Mouse (Mus musculus): ENCODE measurements around the gene Hspa1b.
"Not testable (repeated sequence)": the region's sequence is repeated elsewhere in the genome, so short reads cannot be mapped to it uniquely, and the experiment has no call there.

DNA sequence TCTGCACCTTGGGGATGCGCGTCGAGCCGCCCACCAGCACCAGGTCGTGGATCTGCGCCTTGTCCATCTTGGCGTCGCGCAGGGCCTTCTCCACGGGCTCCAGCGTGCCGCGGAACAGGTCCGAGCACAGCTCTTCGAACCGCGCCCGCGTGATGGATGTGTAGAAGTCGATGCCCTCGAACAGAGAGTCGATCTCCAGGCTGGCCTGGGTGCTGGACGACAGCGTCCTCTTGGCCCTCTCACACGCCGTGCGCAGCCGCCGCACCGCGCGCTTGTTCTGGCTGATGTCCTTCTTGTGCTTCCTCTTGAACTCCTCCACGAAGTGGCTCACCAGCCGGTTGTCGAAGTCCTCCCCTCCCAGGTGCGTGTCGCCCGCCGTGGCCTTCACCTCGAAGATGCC, 1.1 kb downstream of the Hspa1b start:
- TF ChIP-seq CTCF (IDR thresholded peaks at IDR 0.05; ENCODE audit: control insufficient read depth, insufficient read depth, low read length); POLR2A (IDR thresholded peaks at IDR 0.05; ENCODE audit: borderline replicate concordance, control insufficient read depth, low read depth, low read length): not testable (repeated sequence)
